Mouse (Mus musculus) ES-Bruce4 (cell line): ENCODE data around the gene Sgms1. TPM values are rescaled to one million over a fixed set of nuclear protein-coding genes. Genes with fewer than 3 reads are reported as not detected.

Experiments used
- H3K27ac ChIP-seq: 2 replicates; pipeline ENCODE4 v1.5.1; 2012; ENCODE audit warnings: low read length, inconsistent platforms; ENCODE audit not compliant: insufficient read depth
- H3K27me3 ChIP-seq: 2 replicates; pipeline ENCODE4 v1.6.1; 2012; ENCODE audit warnings: mild to moderate bottlenecking, low read length, inconsistent platforms; ENCODE audit not compliant: control insufficient read depth, poor library complexity, insufficient read depth, severe bottlenecking
- H3K36me3 ChIP-seq: 2 replicates; pipeline ENCODE4 v1.6.1; 2012; ENCODE audit warnings: inconsistent platforms, mild to moderate bottlenecking, low read length, moderate library complexity; ENCODE audit not compliant: control insufficient read depth, poor library complexity, insufficient read depth, severe bottlenecking
- H3K4me1 ChIP-seq: one replicate; pipeline ENCODE4 v1.8.1; 2011; ENCODE audit warnings: low read length; ENCODE audit not compliant: control insufficient read depth, insufficient read depth
- H3K4me3 ChIP-seq: 2 replicates; pipeline ENCODE4 v1.5.1; 2011; ENCODE audit warnings: low read depth, mild to moderate bottlenecking, low read length
- H3K9ac ChIP-seq: 2 replicates; pipeline ENCODE4 v1.6.1; 2012; ENCODE audit warnings: low read depth, mild to moderate bottlenecking, inconsistent platforms; ENCODE audit not compliant: poor library complexity, severe bottlenecking
- H3K9me3 ChIP-seq: replicated peaks from 2 replicates; pipeline ENCODE4 v1.6.1; 2012; ENCODE audit warnings: mild to moderate bottlenecking, low read length, inconsistent platforms; ENCODE audit not compliant: control insufficient read depth, poor library complexity, insufficient read depth, severe bottlenecking
- CTCF ChIP-seq: IDR thresholded peaks from one replicate; pipeline ENCODE4 v1.8.1; 2011; ENCODE audit warnings: low read depth, low read length
- EP300 ChIP-seq: IDR thresholded peaks from 2 replicates; pipeline ENCODE4 v1.6.1; 2011; ENCODE audit warnings: low read depth, low read length; ENCODE audit not compliant: insufficient read depth
- POLR2A ChIP-seq: IDR thresholded peaks from one replicate; pipeline ENCODE4 v1.8.1; 2011; ENCODE audit warnings: low read length; ENCODE audit not compliant: insufficient read depth
- polyA plus RNA-seq: library from polyadenylated mRNA; stranded (reverse); fragments of >200 nt; gene quantifications from 2 replicates; pipeline ENCODE4 v1.2.4, GENCODE M21; 2011; ENCODE audit warnings: low read depth; ENCODE audit not compliant: missing spikeins, insufficient read depth, insufficient read length

Gene Sgms1
- polyA plus RNA-seq, 1 experiment, result 69.7 TPM

GRCm38 (mm10) chr19:32409603-32410360 is 20.3 kb upstream of the Sgms1 start:
- H3K4me1 ChIP-seq, result no peaks in the 10 kb centered on the region
- no peaks in the 10 kb centered on the region for H3K9me3 ChIP-seq
- H3K4me3 ChIP-seq, result no peak overlapping the region
- H3K27ac ChIP-seq, result no peak overlapping the region
- no peak overlapping the region for H3K9ac ChIP-seq
- no peak for TF ChIP-seq POLR2A
- TF ChIP-seq CTCF, result no peak
- TF ChIP-seq EP300, result no peak
- no peaks in the 10 kb centered on the region for H3K27me3 ChIP-seq
- no peaks in the 10 kb centered on the region for H3K36me3 ChIP-seq

- no peaks in the 10 kb centered on the region for H3K9me3 ChIP-seq
- H3K27ac ChIP-seq, result no peak overlapping the region
- TF ChIP-seq EP300, result no peak
- no peak for TF ChIP-seq POLR2A
- TF ChIP-seq CTCF, result no peak
- H3K4me1 ChIP-seq, result no peaks in the 10 kb centered on the region
- no peak overlapping the region for H3K9ac ChIP-seq
- no peaks in the 10 kb centered on the region for H3K27me3 ChIP-seq
- no peaks in the 10 kb centered on the region for H3K36me3 ChIP-seq
- H3K4me3 ChIP-seq, result no peak overlapping the region
Observed at GRCm38 (mm10) chr19:32406717-32407116, 17.2 kb upstream of the Sgms1 start.

- no peaks in the 10 kb centered on the region for H3K9me3 ChIP-seq
- H3K4me3 ChIP-seq, result no peak overlapping the region
- no peaks in the 10 kb centered on the region for H3K27me3 ChIP-seq
- no peak for TF ChIP-seq EP300
- TF ChIP-seq CTCF, result no peak
- no peak for TF ChIP-seq POLR2A
- H3K9ac ChIP-seq, result no peak overlapping the region
- no peaks in the 10 kb centered on the region for H3K36me3 ChIP-seq
- no peaks in the 10 kb centered on the region for H3K4me1 ChIP-seq
- no peak overlapping the region for H3K27ac ChIP-seq
Observed at GRCm38 (mm10) chr19:32404386-32404785, 14.9 kb upstream of the Sgms1 start.

GRCm38 (mm10) chr19:32403834-32404233 is 14.3 kb upstream of the Sgms1 start:
- Histone ChIP-seq H3K27ac (no peak overlapping the region), H3K9ac (no peak overlapping the region), H3K27me3 (no peaks in the 10 kb centered on the region), H3K36me3 (no peaks in the 10 kb centered on the region), H3K4me1 (no peaks in the 10 kb centered on the region), H3K4me3 (no peak overlapping the region), H3K9me3 (no peaks in the 10 kb centered on the region)
- TF ChIP-seq EP300 (no peak), CTCF (no peak), POLR2A (no peak)

- Histone ChIP-seq H3K9ac (no peak overlapping the region), H3K4me1 (no peaks in the 10 kb centered on the region), H3K27me3 (no peaks in the 10 kb centered on the region)
Observed at GRCm38 (mm10) chr19:32398491-32398890, 9.0 kb upstream of the Sgms1 start.

GRCm38 (mm10) chr19:32396303-32396702 is 6.8 kb upstream of the Sgms1 start:
- no peak overlapping the region for H3K9ac ChIP-seq
- H3K27me3 ChIP-seq, result no peaks in the 10 kb centered on the region
- TF ChIP-seq EP300 (no peak), POLR2A (no peak), CTCF (no peak)
- H3K4me1 ChIP-seq, result no peaks in the 10 kb centered on the region
- no peak overlapping the region for H3K27ac ChIP-seq
- H3K4me3 ChIP-seq, result no peak overlapping the region
- H3K9me3 ChIP-seq, result no peaks in the 10 kb centered on the region
- H3K36me3 ChIP-seq, result no peaks in the 10 kb centered on the region

More at GRCm38 (mm10) chr19:32398491-32398890, 9.0 kb upstream of the Sgms1 start:
- no peak overlapping the region for H3K27ac ChIP-seq
- no peak overlapping the region for H3K4me3 ChIP-seq
- no peak for TF ChIP-seq CTCF
- H3K36me3 ChIP-seq, result no peaks in the 10 kb centered on the region
- H3K9me3 ChIP-seq, result no peaks in the 10 kb centered on the region
